Mouse (Mus musculus) cerebellum, postnatal 10 days (tissue): ENCODE data around the gene Ugt1a7c.
"Not testable (repeated sequence)": the region's sequence is repeated elsewhere in the genome, so short reads cannot be mapped to it uniquely, and the experiment has no call there.

Experiments
- DNase-seq, 2 experiments: peaks; one replicate each; pipeline ENCODE4 v3.0.0; 2021; ENCODE audit warnings: mixed read lengths in 2 of 2

Ugt1a7c gene

GRCm38 (mm10) chr1:88199996-88200395, 105.1 kb downstream of the Ugt1a7c start:
- DNase-seq, result peak; percentile 59 to 64

GRCm38 (mm10) chr1:88200456-88200855, 105.6 kb downstream of the Ugt1a7c start, which contains the start of gene Ugt1a2:
Ugt1a2 (plus strand) TSS chr1:88200601.
- DNase-seq, result no peak

DNA sequence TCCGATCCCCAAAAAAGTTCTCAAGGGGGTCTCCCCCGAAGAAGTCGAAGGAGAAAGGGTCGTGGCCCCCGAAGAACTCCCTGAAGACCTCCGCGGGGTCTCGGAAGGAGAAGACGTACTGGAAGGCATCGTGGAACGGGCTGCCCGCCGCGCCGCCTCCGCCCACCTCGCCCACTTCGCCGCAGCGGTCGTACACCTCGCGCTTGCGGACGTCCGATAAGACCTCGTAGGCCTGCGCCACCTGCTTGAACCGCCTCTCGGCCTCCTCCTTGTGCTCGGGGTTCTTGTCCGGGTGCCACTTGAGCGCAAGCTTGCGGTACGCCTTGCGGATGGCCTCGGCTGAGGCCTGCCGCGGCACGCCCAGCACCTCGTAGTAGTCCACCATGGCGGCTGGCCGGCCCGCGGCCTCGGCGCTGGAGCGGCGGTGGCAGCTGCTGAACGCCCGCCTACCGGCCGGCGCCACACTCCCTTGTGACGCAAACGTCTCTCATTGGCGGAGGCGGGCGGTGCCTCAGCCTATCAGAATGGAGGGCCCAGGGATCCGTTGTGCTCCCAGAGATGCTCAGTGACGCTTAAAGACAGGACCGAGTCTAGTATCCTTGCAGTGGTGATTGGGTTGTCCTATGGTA, 110.5 kb downstream of the Ugt1a7c start, which contains the start of gene Dnajb3:
Gene Dnajb3, minus strand, starts transcription at position 489 of the 629 bp plus-strand sequence.
- peak; percentile 92 to 94 for DNase-seq

GRCm38 (mm10) chr1:88206843-88207479, 112.1 kb downstream of the Ugt1a7c start:
- DNase-seq, result no peak

DNA sequence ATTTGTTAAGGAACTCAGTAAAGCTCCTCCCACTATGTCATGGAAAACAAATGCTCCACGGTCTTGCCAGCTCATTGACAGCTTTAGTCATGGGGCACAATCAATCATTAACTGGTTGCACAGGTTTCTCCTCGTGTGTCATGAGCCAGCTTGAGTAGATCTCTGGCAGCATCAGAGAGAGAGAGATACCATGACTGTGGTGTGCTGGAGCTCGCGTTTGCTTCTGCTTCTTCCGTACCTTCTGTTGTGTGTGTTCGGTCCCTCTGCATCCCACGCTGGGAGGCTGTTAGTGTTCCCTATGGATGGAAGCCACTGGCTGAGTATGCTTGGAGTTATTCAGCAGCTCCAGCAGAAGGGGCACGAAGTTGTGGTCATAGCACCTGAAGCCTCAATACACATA, 117.0 kb downstream of the Ugt1a7c start, which contains the start of gene Ugt1a1:
Gene Ugt1a1, plus strand, starts transcription at position 148 of the 400 bp plus-strand sequence.
- peak in 1 of 2 experiments; percentile 5 for DNase-seq

DNA sequence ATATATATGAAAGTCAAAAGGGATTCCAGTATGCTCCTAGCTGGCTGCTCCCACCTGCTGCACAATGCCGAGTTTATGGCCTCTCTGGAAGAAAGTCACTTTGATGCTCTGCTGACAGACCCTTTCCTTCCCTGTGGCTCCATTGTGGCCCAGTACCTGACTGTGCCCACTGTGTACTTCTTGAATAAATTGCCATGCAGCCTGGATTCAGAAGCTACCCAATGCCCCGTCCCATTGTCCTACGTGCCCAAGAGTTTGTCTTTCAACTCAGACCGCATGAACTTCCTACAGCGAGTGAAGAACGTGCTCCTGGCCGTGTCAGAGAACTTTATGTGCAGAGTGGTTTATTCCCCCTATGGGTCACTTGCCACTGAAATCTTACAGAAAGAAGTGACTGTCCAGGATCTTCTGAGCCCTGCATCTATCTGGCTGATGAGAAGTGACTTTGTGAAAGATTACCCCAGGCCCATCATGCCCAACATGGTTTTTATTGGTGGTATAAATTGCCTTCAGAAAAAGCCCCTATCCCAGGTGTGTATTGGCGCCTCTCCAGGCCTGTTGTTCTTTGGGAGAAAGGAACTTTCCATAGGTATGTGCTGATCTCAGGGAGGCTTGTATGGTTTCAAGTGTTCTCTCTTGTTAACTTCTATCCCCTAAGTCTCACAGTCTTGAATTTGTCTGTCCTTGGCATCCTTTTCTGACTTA, 117.6 kb downstream of the Ugt1a7c start:
- DNase-seq, result peak; percentile 14 to 19

DNA sequence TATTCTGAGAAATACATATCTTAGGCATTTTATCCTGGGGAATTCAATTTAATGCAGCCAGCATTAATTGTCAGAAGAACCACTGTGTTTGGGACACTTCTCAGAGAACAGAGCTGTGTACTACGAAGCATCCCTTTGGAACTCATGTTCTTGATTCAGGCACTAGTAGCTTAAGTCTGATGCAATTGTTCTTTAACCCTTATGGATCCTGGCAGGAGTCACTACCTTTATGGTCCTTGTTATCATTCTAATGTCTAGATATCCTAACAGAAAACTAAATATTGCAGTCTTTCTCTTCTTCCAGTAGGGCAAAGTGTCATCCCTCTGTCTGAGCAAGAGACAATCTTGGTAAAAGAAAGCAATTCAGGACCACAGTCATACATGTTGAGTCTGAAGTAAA, 118.2 kb downstream of the Ugt1a7c start:
- no peak for DNase-seq

GRCm38 (mm10) chr1:88213766-88214461, 119.1 kb downstream of the Ugt1a7c start:
- peak; percentile 15 to 29 for DNase-seq

DNA sequence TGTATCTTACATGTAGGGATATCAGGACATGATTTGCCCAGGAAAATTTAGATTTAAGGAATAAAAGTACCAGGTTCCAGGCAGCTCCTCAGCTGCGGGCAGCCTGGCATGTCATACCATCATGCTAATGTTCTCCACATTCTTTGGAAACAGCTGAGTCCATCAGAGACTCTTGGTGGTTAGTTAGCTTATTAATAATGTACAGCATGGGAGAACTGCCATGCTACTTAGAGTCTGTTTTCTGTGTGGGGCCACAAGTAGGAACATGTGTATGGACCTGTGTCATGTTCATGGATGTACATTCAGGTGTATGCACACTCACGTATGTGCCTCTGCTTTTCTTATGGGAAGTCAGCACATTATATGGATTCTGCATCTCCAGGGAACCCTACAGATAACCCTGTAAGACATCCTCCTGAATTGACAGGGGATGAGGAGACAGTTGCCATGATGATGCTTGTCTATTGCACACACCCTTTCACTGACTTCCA, 119.6 kb downstream of the Ugt1a7c start:
- no peak for DNase-seq

DNA sequence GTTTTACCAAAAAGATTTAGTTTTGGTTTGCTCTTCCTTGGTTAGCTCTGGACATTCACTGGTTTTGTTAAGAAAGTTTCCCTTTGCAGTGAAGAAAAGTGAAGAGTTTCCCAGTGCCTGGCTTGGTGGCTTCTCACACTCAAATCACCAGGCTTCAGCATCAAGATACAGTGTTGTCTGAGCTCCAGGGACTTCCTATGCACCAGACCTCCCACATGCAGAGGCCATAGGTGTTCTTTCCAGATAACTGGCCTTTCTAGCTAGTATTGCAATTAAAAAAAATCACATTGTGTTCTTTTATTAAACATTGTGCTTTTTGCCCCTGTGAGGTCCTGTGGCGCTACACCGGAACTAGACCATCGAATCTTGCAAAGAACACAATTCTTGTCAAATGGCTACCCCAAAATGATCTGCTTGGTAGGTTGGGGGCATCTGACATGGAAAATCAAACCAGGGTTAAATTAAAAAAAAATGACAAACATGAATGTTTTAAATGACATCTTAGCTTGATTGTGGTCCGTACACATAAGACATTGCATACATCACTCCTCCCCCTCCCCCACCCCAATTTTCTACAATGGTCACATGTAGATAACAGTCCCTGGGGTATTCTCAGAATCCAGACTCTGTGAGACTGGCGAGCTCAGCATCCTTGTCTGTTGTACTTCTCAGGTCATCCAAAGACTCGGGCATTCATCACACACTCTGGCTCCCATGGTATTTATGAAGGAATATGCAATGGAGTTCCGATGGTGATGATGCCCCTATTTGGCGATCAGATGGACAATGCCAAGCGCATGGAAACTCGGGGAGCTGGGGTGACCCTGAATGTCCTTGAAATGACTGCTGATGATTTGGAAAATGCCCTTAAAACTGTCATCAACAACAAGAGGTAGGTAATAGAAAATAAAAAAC, 120.9 kb downstream of the Ugt1a7c start:
- no peak for DNase-seq

DNA sequence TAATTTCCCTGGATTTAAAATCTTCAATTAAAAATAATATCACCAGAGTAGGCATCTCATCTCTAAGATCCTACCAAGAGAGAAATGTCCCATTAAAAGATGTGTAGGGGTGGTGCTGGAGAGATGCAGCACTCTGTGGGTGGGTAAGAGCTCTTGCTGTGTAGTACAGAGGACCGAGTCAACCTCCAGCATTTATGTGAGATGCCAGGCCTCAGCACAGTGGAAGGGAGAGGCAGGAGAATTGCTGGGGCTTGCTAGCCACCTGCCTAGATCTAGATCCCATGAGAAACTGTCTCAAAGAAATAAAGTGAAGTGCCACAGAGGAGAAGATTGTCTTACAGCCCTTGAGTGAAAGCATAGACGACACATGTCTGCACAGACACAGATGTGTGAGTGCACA, 121.7 kb downstream of the Ugt1a7c start:
- DNase-seq, result no peak

GRCm38 (mm10) chr1:88217144-88217543, 122.3 kb downstream of the Ugt1a7c start:
- peak in 1 of 2 experiments; percentile 13 for DNase-seq

DNA sequence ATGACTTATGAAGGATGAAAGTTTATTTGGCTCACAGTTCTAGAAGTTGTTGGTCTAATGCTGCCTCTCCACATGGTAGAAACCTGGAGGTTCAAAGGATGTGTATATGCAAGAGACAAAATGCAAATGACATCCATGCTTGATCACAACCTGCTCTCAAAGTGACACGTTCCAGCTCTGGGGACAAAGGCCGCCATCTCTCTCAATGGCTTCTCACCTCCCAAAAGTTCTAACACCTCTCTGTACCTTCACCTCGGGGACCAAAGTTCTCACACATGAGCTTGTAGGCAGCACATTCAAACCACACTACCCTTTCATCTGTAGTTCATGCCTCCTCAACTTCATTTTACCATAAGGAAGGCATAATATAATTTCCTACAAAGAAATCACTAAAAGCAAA, 122.7 kb downstream of the Ugt1a7c start:
- no peak for DNase-seq

DNA sequence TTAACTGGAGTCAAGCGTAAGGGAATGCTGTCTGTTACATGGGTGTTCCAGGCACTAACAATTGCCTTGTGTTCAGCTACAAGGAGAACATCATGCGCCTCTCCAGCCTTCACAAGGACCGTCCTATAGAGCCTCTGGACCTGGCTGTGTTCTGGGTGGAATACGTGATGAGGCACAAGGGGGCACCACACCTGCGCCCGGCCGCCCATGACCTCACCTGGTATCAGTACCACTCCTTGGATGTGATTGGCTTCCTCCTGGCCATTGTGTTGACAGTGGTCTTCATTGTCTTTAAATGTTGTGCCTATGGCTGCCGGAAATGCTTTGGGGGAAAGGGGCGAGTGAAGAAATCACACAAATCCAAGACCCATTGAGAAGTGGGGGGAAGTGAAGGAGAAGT, 123.2 kb downstream of the Ugt1a7c start:
- peak in 1 of 2 experiments; percentile 4 for DNase-seq

DNA sequence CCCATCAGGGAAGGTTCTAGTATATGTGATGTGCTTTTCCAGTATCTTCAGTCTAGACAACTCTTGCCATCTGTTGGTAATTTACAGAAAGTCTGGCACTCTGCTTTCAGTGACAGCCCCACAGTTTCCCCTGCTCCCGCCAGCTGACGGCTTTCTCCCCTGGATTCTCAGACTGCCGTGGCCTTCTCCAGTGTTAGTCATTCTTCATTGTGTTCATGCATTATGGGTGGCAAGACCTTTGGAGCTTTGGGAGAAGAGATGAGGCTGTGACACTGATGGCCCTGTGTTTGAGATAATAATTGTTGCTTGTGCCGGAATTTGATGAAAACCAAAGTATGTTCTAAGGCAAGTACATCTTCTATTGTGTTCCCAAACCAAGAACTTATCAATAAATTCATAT, 123.7 kb downstream of the Ugt1a7c start:
- DNase-seq, result no peak

DNA sequence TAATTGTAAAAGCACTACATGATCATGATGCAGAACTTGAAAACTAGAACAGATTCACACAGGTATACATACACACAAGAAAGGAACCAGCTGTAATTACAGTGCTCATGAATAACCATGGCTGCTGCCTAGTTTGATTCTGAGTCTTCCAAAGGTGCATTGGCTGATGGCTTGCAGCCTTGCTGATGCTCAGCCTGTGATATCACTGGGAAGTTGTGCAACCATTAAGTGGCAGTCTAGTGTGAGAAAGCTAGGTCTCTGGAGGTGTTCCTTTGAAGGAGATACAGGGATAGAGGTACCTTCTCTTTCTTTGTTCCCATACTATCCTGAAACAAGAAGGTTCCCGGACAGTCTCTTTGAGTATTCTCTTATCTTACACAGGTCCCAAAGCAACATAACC, 124.2 kb downstream of the Ugt1a7c start:
- no peak for DNase-seq

DNA sequence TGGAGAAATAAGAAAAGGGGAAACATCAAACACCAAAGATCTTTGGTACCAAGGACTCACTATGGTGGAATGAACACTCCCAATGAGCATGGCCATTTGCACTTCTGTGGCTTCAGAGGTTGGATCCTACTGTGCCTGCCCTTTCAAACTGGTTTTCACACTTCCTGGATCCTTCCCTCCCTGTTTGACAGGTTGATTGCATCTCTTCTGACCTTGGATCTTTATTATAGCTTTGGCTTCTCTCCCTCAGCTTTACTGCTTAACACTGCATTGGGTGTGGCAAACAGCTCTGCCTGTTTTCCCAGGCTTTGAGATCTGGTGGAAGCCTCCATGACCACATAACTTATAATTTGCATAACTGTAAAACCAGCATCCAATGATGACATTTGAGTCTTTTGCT, 125.5 kb downstream of the Ugt1a7c start:
- DNase-seq, result no peak

DNA sequence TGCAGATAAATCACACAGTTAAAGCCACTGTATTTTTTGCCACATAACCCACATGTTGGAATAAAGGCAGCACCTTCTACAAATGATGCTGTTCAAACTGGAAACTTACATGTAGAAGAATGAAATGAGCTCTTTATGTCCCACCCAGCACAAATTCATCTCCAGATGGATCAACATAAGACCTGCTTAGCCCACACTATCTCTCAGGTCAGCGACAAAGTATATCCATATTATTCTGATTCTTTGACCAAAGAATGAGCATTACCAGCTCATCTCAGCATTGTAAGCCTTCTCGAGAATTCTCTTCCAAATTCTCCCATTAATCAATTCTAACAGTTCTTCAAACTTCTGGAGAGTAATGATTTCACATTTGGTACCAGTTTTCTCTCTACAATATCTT, 127.4 kb downstream of the Ugt1a7c start:
- no peak for DNase-seq

DNA sequence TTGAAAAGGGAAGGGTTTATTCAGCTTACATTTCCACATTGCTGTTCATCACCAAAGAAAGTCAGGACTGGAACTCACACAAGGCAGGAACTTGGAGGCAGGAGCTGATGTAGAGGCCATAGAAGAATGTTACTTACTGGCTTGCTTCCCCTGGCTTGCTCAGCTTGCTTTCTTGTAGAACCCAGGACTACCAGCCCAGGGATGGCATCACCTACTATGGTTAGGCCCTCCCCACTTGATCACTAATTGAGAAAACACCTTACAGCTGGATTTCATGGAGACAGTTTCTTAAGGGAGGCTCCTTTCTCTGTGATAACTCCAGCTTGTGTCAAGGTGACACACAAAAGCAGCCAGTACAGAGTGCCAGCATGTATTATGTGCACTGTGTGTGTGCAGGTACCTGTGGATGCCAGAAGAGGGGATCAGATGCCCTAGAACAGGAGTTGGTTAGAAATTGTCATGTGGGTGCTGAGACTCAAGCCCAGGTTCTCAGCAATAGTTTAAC, 128.2 kb downstream of the Ugt1a7c start:
- DNase-seq, result not testable (repeated sequence)

DNA sequence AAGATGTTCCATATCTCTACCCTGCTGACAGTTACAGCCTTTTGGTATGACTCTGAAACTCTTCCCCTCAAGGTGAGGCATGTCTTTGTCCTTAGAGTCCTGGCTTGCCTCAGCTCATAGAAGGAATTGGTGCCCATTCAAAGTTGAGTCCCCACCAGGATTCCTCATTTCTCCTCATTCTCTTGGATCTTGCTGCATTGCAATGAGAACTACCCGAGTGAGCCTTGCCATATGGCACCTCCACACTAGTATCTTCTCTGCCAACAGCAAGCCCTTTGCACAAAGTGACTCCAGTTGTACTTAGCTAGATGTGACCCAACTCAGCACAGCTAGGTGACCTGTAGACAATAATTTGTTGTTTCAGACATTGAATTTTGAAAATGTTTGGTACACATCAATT, 128.7 kb downstream of the Ugt1a7c start:
- no peak for DNase-seq

- no peak for DNase-seq
Measured at GRCm38 (mm10) chr1:88224029-88224776, 129.3 kb downstream of the Ugt1a7c start.
